Mouse (Mus musculus) MEL (cell line): ENCODE measurements around the gene Scarb1. TPM values are rescaled to one million over a fixed set of nuclear protein-coding genes. Genes with fewer than 3 reads are reported as not detected.

Source experiments
- DNase-seq: peaks from one replicate; pipeline ENCODE4 v3.0.0; 2011; ENCODE audit warnings: low read depth, low spot score
- H3K27ac ChIP-seq: 2 replicates; pipeline ENCODE4 v1.5.1; 2012; ENCODE audit warnings: low read depth, mild to moderate bottlenecking, control low read depth, low read length, moderate library complexity; ENCODE audit not compliant: control insufficient read depth
- H3K27me3 ChIP-seq, 2 experiments: fragments of 150-350 bp in 1 of 2; sonication (generic) in 1 of 2; 2 replicates each; pipeline ENCODE4 v1.6.1; 2012; ENCODE audit warnings: low read length in 2 of 2, mild to moderate bottlenecking in 2 of 2, improper control_type of control experiment in 1 of 2, moderate library complexity in 1 of 2; ENCODE audit not compliant: insufficient read depth in 2 of 2, control insufficient read depth in 1 of 2
- H3K36me3 ChIP-seq, 2 experiments: 2 replicates each; pipeline ENCODE4 v1.6.1; 2012 to 2014; ENCODE audit warnings: low read length in 2 of 2, improper control_type of control experiment in 1 of 2, inconsistent platforms in 1 of 2, mild to moderate bottlenecking in 1 of 2; ENCODE audit not compliant: insufficient read depth in 2 of 2, control insufficient read depth in 1 of 2
- H3K4me1 ChIP-seq, 2 experiments: fragments of 150-350 bp in 1 of 2; sonication (generic) in 1 of 2; 2 replicates each; pipeline ENCODE4 v1.6.1; 2012; ENCODE audit warnings: low read length in 2 of 2, improper control_type of control experiment in 1 of 2, mild to moderate bottlenecking in 1 of 2; ENCODE audit not compliant: insufficient read depth in 2 of 2, control insufficient read depth in 1 of 2
- H3K4me3 ChIP-seq, 2 experiments: fragments of 150-350 bp in 1 of 2; sonication (generic) in 1 of 2; 2 replicates each; pipeline ENCODE4 v1.5.1; 2012; ENCODE audit warnings: low read depth in 2 of 2, low read length in 2 of 2, mild to moderate bottlenecking in 2 of 2, moderate library complexity in 2 of 2, control low read depth in 1 of 2, improper control_type of control experiment in 1 of 2; ENCODE audit not compliant: control insufficient read depth in 1 of 2, insufficient read depth in 1 of 2
- H3K79me2 ChIP-seq: 2 replicates; pipeline ENCODE4 v1.6.1; 2012; ENCODE audit warnings: mild to moderate bottlenecking, low read length, moderate library complexity; ENCODE audit not compliant: control insufficient read depth, poor library complexity, insufficient read depth
- H3K9ac ChIP-seq: 2 replicates; pipeline ENCODE4 v1.6.1; 2012; ENCODE audit warnings: low read depth, mild to moderate bottlenecking, control low read depth, low read length, moderate library complexity; ENCODE audit not compliant: control insufficient read depth, poor library complexity, severe bottlenecking
- H3K9me3 ChIP-seq: fragments of 150-350 bp; sonication (generic); replicated peaks from 2 replicates; pipeline ENCODE4 v1.6.1; 2012; ENCODE audit warnings: mild to moderate bottlenecking, low read length, improper control_type of control experiment, moderate library complexity; ENCODE audit not compliant: insufficient read depth
- CHD2 ChIP-seq: IDR thresholded peaks from 2 replicates; pipeline ENCODE4 v1.6.1; 2011; ENCODE audit warnings: low read length, improper control_type of control experiment
- CTCF ChIP-seq, 3 experiments: IDR thresholded peaks in 2 of 3; conservative IDR thresholded peaks in 1 of 3; 2 replicates each; pipeline ENCODE4 v1.5.1; 2011 to 2012; ENCODE audit warnings: low read length in 3 of 3, low read depth in 2 of 3, mild to moderate bottlenecking in 2 of 3, improper control_type of control experiment in 1 of 3, inconsistent platforms in 1 of 3, mixed read lengths in 1 of 3, moderate library complexity in 1 of 3; ENCODE audit not compliant: control insufficient read depth in 1 of 3, insufficient read depth in 1 of 3, poor library complexity in 1 of 3, severe bottlenecking in 1 of 3
- E2F4 ChIP-seq: IDR thresholded peaks from 2 replicates; pipeline ENCODE4 v1.6.1; 2011; ENCODE audit warnings: low read depth, low read length, improper control_type of control experiment, borderline replicate concordance
- EP300 ChIP-seq, 2 experiments: IDR thresholded peaks; 2 replicates each; pipeline ENCODE4 v1.6.1; 2011; ENCODE audit warnings: improper control_type of control experiment in 2 of 2, low read length in 2 of 2, low read depth in 1 of 2, mild to moderate bottlenecking in 1 of 2
- HCFC1 ChIP-seq: IDR thresholded peaks from 2 replicates; pipeline ENCODE4 v1.6.1; 2012; ENCODE audit warnings: low read depth, mild to moderate bottlenecking, inconsistent platforms, low read length, improper control_type of control experiment, moderate library complexity
- JUND ChIP-seq: IDR thresholded peaks from 2 replicates; pipeline ENCODE4 v1.6.1; 2011; ENCODE audit warnings: low read depth, mild to moderate bottlenecking, improper control_type of control experiment, low read length
- KAT2A ChIP-seq: conservative IDR thresholded peaks from 2 replicates; pipeline ENCODE4 v1.6.1; 2012; ENCODE audit warnings: low read depth, low read length, improper control_type of control experiment, inconsistent platforms
- MAZ ChIP-seq: IDR thresholded peaks from 2 replicates; pipeline ENCODE4 v1.6.1; 2012; ENCODE audit warnings: low read depth, mild to moderate bottlenecking, inconsistent platforms, low read length, improper control_type of control experiment
- MXI1 ChIP-seq: IDR thresholded peaks from 2 replicates; pipeline ENCODE4 v1.6.1; 2011; ENCODE audit warnings: mild to moderate bottlenecking, low read depth, low read length, improper control_type of control experiment
- MYB ChIP-seq: IDR thresholded peaks from 2 replicates; pipeline ENCODE4 v1.6.1; 2011; ENCODE audit warnings: mild to moderate bottlenecking, low read depth, low read length, improper control_type of control experiment
- MYC ChIP-seq: IDR thresholded peaks from 2 replicates; pipeline ENCODE4 v1.6.1; 2011; ENCODE audit warnings: low read depth, mild to moderate bottlenecking, low read length, improper control_type of control experiment, moderate library complexity
- NELFE ChIP-seq: IDR thresholded peaks from 2 replicates; pipeline ENCODE4 v1.6.1; 2011; ENCODE audit warnings: low read depth, low read length, improper control_type of control experiment
- POLR2A ChIP-seq, 2 experiments: IDR thresholded peaks; 2 replicates each; pipeline ENCODE4 v1.6.1; 2011 to 2012; ENCODE audit warnings: low read length in 2 of 2, mild to moderate bottlenecking in 2 of 2, control low read depth in 1 of 2, improper control_type of control experiment in 1 of 2, low read depth in 1 of 2, moderate library complexity in 1 of 2; ENCODE audit not compliant: control insufficient read depth in 1 of 2, insufficient read depth in 1 of 2, poor library complexity in 1 of 2
- POLR2AphosphoS5 ChIP-seq: IDR thresholded peaks from 2 replicates; pipeline ENCODE4 v1.6.1; 2012; ENCODE audit warnings: low read depth, borderline replicate concordance, mild to moderate bottlenecking, inconsistent platforms, low read length, moderate library complexity, mixed read lengths
- RAD21 ChIP-seq: IDR thresholded peaks from 2 replicates; pipeline ENCODE4 v1.6.1; 2011; ENCODE audit warnings: mild to moderate bottlenecking, low read depth, low read length, improper control_type of control experiment
- RCOR1 ChIP-seq: IDR thresholded peaks from 2 replicates; pipeline ENCODE4 v1.6.1; 2012; ENCODE audit warnings: low read depth, mild to moderate bottlenecking, inconsistent platforms, low read length, improper control_type of control experiment
- SMC3 ChIP-seq: IDR thresholded peaks from 2 replicates; pipeline ENCODE4 v1.6.1; 2011; ENCODE audit warnings: low read depth, low read length, improper control_type of control experiment
- TAL1 ChIP-seq: IDR thresholded peaks from 2 replicates; pipeline ENCODE4 v1.6.1; 2012; ENCODE audit warnings: mild to moderate bottlenecking, inconsistent platforms, low read length, moderate library complexity, mixed read lengths
- TCF12 ChIP-seq: IDR thresholded peaks from 2 replicates; pipeline ENCODE4 v1.6.1; 2014; ENCODE audit warnings: low read depth, mild to moderate bottlenecking, inconsistent platforms, low read length, improper control_type of control experiment, moderate library complexity
- UBTF ChIP-seq: IDR thresholded peaks from 2 replicates; pipeline ENCODE4 v1.6.1; 2012; ENCODE audit warnings: low read depth, mild to moderate bottlenecking, inconsistent platforms, low read length, improper control_type of control experiment, moderate library complexity, borderline replicate concordance; ENCODE audit not compliant: insufficient read depth
- ZKSCAN1 ChIP-seq: IDR thresholded peaks from 2 replicates; pipeline ENCODE4 v1.6.1; 2012; ENCODE audit warnings: low read depth, mild to moderate bottlenecking, inconsistent platforms, low read length, improper control_type of control experiment, moderate library complexity
- ZNF384 ChIP-seq: IDR thresholded peaks from 2 replicates; pipeline ENCODE4 v1.6.1; 2012; ENCODE audit warnings: low read depth, mild to moderate bottlenecking, inconsistent platforms, low read length, improper control_type of control experiment
- polyA plus RNA-seq, 2 experiments: library from polyadenylated mRNA; stranded (reverse) in 1 of 2; unstranded in 1 of 2; fragments of >175 nt in 1 of 2; fragments of >200 nt in 1 of 2; gene quantifications; 2 replicates each; pipeline versions ENCODE4 v1.2.1 to v1.2.4; 2012; ENCODE audit warnings: low replicate concordance in 2 of 2, low read depth in 1 of 2; ENCODE audit not compliant: insufficient read length in 2 of 2, insufficient read depth in 1 of 2, missing spikeins in 1 of 2
- total RNA-seq: library from RNA; depleted of rRNA; stranded (reverse); fragments of 300-350 nt; gene quantifications from 2 replicates; pipeline ENCODE4 v1.2.3, GENCODE M21; 2012

Scarb1 gene
- total and polyA plus RNA-seq, 3 experiments = 53.1 to 98.3 TPM; not detected in 1

GRCm38 (mm10) chr5:125242111-125242510, 98.8 kb downstream of the Scarb1 start:
- H3K4me3 ChIP-seq = no peak overlapping the region
- no peak overlapping the region for H3K9ac ChIP-seq
- H3K4me1 ChIP-seq = no peaks in the 10 kb centered on the region
- H3K27me3 ChIP-seq = peaks cover 0 to 1% of the 10 kb centered on the region in 2 experiments; a peak in 1 of 4 replicates
- TF ChIP-seq ZNF384 = no peak
- no peaks in the 10 kb centered on the region for H3K79me2 ChIP-seq
- no peaks in the 10 kb centered on the region for H3K36me3 ChIP-seq
- H3K27ac ChIP-seq = no peak overlapping the region
- DNase-seq = no peak
- H3K9me3 ChIP-seq = no peaks in the 10 kb centered on the region

GRCm38 (mm10) chr5:125241627-125242026, 99.3 kb downstream of the Scarb1 start:
- no peak for DNase-seq
- no peak overlapping the region for H3K9ac ChIP-seq
- H3K4me3 ChIP-seq = no peak overlapping the region

GRCm38 (mm10) chr5:125240124-125240781, 100.6 kb downstream of the Scarb1 start:
- H3K79me2 ChIP-seq = no peaks in the 10 kb centered on the region
- TF ChIP-seq TAL1 (no peak), SMC3 (no peak), E2F4 (no peak), NELFE (no peak), MYC (no peak), MXI1 (no peak), HCFC1 (no peak), CTCF (IDR thresholded peaks at IDR 0.05 in 2 of 3, conservative IDR thresholded peaks at IDR 0.05 in 1 of 3; ENCODE audit: control insufficient read depth in 1 of 3, insufficient read depth in 1 of 3, low read depth in 2 of 3, low read length in 3 of 3, poor library complexity in 1 of 3, severe bottlenecking in 1 of 3) (no peak), RCOR1 (no peak), EP300 (IDR thresholded peaks at IDR 0.05; ENCODE audit: low read depth in 1 of 2, low read length in 2 of 2) (no peak), RAD21 (no peak), KAT2A (no peak), JUND (no peak), TCF12 (no peak)
- TF ChIP-seq, all 39 proteins: peak for 0
- no peaks in the 10 kb centered on the region for H3K9me3 ChIP-seq
- H3K36me3 ChIP-seq = no peaks in the 10 kb centered on the region
- no peak overlapping the region for H3K4me3 ChIP-seq
- no peaks in the 10 kb centered on the region; a peak in 1 of 4 replicates for H3K27me3 ChIP-seq
- no peak for DNase-seq
- H3K4me1 ChIP-seq = no peaks in the 10 kb centered on the region
- H3K27ac ChIP-seq = no peak overlapping the region
- H3K9ac ChIP-seq = no peak overlapping the region

More at GRCm38 (mm10) chr5:125241627-125242026, 99.3 kb downstream of the Scarb1 start:
- H3K9me3 ChIP-seq = no peaks in the 10 kb centered on the region
- no peaks in the 10 kb centered on the region for H3K4me1 ChIP-seq
- H3K27ac ChIP-seq = no peak overlapping the region
- no peaks in the 10 kb centered on the region for H3K79me2 ChIP-seq
- no peak for TF ChIP-seq POLR2AphosphoS5
- no peak for TF ChIP-seq EP300 (IDR thresholded peaks at IDR 0.05; ENCODE audit: low read depth in 1 of 2, low read length in 2 of 2)
- no peak for TF ChIP-seq CTCF (IDR thresholded peaks at IDR 0.05 in 2 of 3, conservative IDR thresholded peaks at IDR 0.05 in 1 of 3; ENCODE audit: control insufficient read depth in 1 of 3, insufficient read depth in 1 of 3, low read depth in 2 of 3, low read length in 3 of 3, poor library complexity in 1 of 3, severe bottlenecking in 1 of 3)
- TF ChIP-seq NELFE = no peak
- no peak for TF ChIP-seq TAL1
- no peak for TF ChIP-seq MAZ
- TF ChIP-seq HCFC1 = no peak
- no peak for TF ChIP-seq POLR2A (IDR thresholded peaks at IDR 0.05; ENCODE audit: control insufficient read depth in 1 of 2, insufficient read depth in 1 of 2, low read depth in 1 of 2, low read length in 2 of 2, poor library complexity in 1 of 2)
- TF ChIP-seq E2F4 = no peak
- no peak for TF ChIP-seq UBTF
- TF ChIP-seq MYB = no peak
- TF ChIP-seq CHD2 = no peak
- no peak for TF ChIP-seq ZKSCAN1
- TF ChIP-seq RCOR1 = no peak
- TF ChIP-seq, all 39 proteins: peak for 0
- H3K36me3 ChIP-seq = no peaks in the 10 kb centered on the region
- H3K27me3 ChIP-seq = peaks cover 0 to 1% of the 10 kb centered on the region in 2 experiments; a peak in 1 of 4 replicates
